Mouse (Mus musculus) forebrain, embryonic 11.5 days (tissue): ENCODE measurements around the gene Ehd4. TPM values are rescaled to one million over a fixed set of nuclear protein-coding genes. Genes with fewer than 3 reads are reported as not detected.
A peak's percentile ranks its signal among the peaks of the same experiment; 100 is the strongest.

Experiments
- ATAC-seq: fragments of 200-750 bp; cut with Nextera tagmentation; replicated peaks from 2 replicates; pipeline ENCODE4 v1.8.0; 2017; ENCODE audit warnings: moderate TSS enrichment; ENCODE audit not compliant: low FRiP score
- DNase-seq: peaks from one replicate; pipeline ENCODE4 v3.0.0-alpha.2; 2017; ENCODE audit warnings: low spot score
- H3K27ac ChIP-seq: fragments of 300-500 bp; sonication (generic); 2 replicates; pipeline ENCODE4 v1.5.1; 2014; ENCODE audit warnings: low read depth, low read length
- H3K27me3 ChIP-seq: fragments of 300-500 bp; sonication (generic); 2 replicates; pipeline ENCODE4 v1.6.1; 2014; ENCODE audit warnings: mild to moderate bottlenecking, low read length, mixed read lengths; ENCODE audit not compliant: control insufficient read depth, insufficient read depth
- H3K36me3 ChIP-seq: fragments of 300-500 bp; sonication (generic); 2 replicates; pipeline ENCODE4 v1.6.1; 2014; ENCODE audit warnings: mild to moderate bottlenecking, low read length, moderate library complexity, mixed read lengths; ENCODE audit not compliant: control insufficient read depth, insufficient read depth
- H3K4me1 ChIP-seq: fragments of 300-500 bp; sonication (generic); replicated peaks from 2 replicates; pipeline ENCODE4 v1.6.1; 2014; ENCODE audit warnings: low read length, mixed read lengths; ENCODE audit not compliant: control insufficient read depth, insufficient read depth
- H3K4me2 ChIP-seq: fragments of 300-500 bp; sonication (generic); 2 replicates; pipeline ENCODE4 v1.6.1; 2014; ENCODE audit warnings: low read depth, mild to moderate bottlenecking, low read length, moderate library complexity, mixed read lengths; ENCODE audit not compliant: severe bottlenecking
- H3K4me3 ChIP-seq: fragments of 300-500 bp; sonication (generic); 2 replicates; pipeline ENCODE4 v1.5.1; 2014; ENCODE audit warnings: low read depth, low read length
- H3K9ac ChIP-seq: fragments of 300-500 bp; sonication (generic); 2 replicates; pipeline ENCODE4 v1.6.1; 2014; ENCODE audit warnings: low read length
- H3K9me3 ChIP-seq: fragments of 300-500 bp; sonication (generic); 2 replicates; pipeline ENCODE4 v1.6.1; 2016; ENCODE audit warnings: low read length, mixed read lengths; ENCODE audit not compliant: control insufficient read depth
- WGBS: fragments of 180-500 bp; shearing (Covaris S2); extraction: QIAGEN DNeasy Blood & Tissue Kit; methylation state at CpG from one replicate; pipeline ENCODE4 v1.1.7; 2014; 5-methylcytosine and 5-hydroxymethylcytosine counted together
- polyA plus RNA-seq: library from polyadenylated mRNA; unstranded; fragments of >200 nt; fragmentation: Nextera tagmentation; extraction: Ambion mirVana; gene quantifications from 2 replicates; pipeline ENCODE4 v1.2.1, GENCODE M21; 2014

Ehd4 gene
- 13.1 and 13.9 TPM in 2 replicates for polyA plus RNA-seq

DNA sequence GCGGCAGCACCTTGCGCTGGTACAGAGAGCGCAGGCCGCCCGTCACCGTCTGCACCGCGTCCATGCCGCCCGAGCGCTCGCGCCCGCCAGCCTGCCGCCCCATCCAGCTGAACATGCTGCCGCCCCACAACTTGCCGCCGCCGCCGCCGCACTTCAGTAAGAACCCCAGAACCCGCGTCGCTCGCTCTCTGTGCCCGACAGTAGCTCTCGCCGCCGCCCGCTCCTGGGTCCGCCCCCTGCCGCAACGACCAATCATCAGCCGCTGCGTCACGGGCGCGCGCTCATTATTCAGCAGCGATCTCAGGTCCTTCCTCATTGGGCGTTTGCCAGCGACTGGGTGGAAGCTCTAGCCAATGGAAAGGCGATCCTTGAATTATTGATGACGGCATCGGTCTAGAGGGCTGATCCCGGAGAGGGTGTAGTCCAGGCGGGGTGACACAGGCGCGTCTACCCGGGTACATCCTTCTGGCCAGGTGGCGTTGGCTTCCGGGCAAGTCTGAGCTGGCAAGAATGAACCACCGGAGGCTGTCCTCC, at the start of gene Ehd4:
Ehd4 (minus strand) TSS at position 246 of the 534 bp plus-strand sequence.
- H3K27ac ChIP-seq = no peak within 1 kb of the TSS
- no peaks in the 10 kb centered on the region for H3K9me3 ChIP-seq
- H3K4me1 ChIP-seq = peaks cover 4% of the 10 kb centered on the region
- under 1% methylated on average over 53 of the region's 53 CpGs for WGBS
- peak within 1 kb of the TSS; percentile 70 for H3K9ac ChIP-seq
- H3K27me3 ChIP-seq = no peaks in the 10 kb centered on the region
- peak within 1 kb of the TSS; percentile 99 for H3K4me2 ChIP-seq
- DNase-seq (peak; percentile 99), ATAC-seq (peak; percentile 100)
- H3K4me3 ChIP-seq = peak within 1 kb of the TSS; percentile 66
- H3K36me3 ChIP-seq = no peaks in the 10 kb centered on the region

- H3K4me2 ChIP-seq = no peak overlapping the region
- H3K27me3 ChIP-seq = no peaks in the 10 kb centered on the region
- DNase-seq = no peak
- WGBS = 73% methylated on average over 3 of the region's 3 CpGs
- H3K4me3 ChIP-seq = no peak overlapping the region
- no peaks in the 10 kb centered on the region for H3K4me1 ChIP-seq
- no peak overlapping the region for H3K9ac ChIP-seq
- no peaks in the 10 kb centered on the region for H3K36me3 ChIP-seq
- no peak overlapping the region for H3K27ac ChIP-seq
- ATAC-seq = no peak
- H3K9me3 ChIP-seq = no peaks in the 10 kb centered on the region
Observed at GRCm38 (mm10) chr2:120203742-120204141, 49.3 kb upstream of the Ehd4 start.

DNA sequence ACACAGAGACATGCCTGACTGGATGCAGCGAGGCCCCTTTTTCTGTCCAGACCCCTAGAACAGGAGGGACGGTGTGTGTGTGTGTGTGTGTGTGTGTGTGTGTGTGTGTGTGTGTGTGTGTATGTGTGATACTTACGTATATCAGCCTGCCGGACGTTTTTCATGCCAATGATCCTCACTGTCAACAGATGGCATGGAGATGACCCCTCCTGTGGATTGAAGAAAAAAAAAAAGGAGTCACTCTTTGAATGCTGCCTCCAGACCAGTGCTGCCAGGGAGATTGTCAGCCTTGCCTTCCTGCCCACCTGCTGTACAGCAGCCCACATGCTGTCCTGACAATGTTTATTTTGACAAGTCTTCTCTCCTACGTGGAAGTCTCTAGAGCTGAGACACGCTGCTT, 45.7 kb upstream of the Ehd4 start:
- H3K4me1 ChIP-seq = no peaks in the 10 kb centered on the region
- ATAC-seq (no peak), DNase-seq (no peak)
- 81% methylated on average over 7 of the region's 7 CpGs for WGBS
- H3K9ac ChIP-seq = no peak overlapping the region
- no peak overlapping the region for H3K4me3 ChIP-seq
- H3K4me2 ChIP-seq = no peak overlapping the region
- no peaks in the 10 kb centered on the region for H3K36me3 ChIP-seq
- H3K27ac ChIP-seq = no peak overlapping the region
- H3K9me3 ChIP-seq = no peaks in the 10 kb centered on the region
- no peaks in the 10 kb centered on the region for H3K27me3 ChIP-seq

DNA sequence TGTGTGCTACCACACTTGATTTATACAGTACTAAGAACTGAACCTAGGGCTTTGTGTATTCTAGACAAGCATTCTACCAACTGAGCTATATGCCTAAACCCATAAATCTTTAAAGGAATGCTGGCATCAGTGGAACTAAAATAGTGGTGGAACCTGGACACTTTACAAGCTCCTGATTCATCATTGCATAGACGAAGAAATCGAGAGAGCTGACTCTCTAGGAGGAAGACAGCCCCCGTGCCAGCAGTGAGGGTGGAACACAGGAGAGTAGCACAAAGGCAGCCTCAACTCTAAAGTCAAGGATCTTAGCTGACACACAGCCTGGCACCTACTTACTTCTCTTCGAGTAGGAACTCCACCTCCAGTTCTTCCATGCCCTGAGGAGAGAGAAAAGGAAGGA, 33.8 kb upstream of the Ehd4 start:
- Histone ChIP-seq H3K27ac (no peak overlapping the region), H3K27me3 (no peaks in the 10 kb centered on the region), H3K4me2 (no peak overlapping the region), H3K4me3 (no peak overlapping the region), H3K4me1 (no peaks in the 10 kb centered on the region), H3K9ac (no peak overlapping the region), H3K36me3 (no peaks in the 10 kb centered on the region), H3K9me3 (no peaks in the 10 kb centered on the region)
- ATAC-seq (no peak), DNase-seq (no peak)
- 86% methylated on average over 4 of the region's 4 CpGs for WGBS

DNA sequence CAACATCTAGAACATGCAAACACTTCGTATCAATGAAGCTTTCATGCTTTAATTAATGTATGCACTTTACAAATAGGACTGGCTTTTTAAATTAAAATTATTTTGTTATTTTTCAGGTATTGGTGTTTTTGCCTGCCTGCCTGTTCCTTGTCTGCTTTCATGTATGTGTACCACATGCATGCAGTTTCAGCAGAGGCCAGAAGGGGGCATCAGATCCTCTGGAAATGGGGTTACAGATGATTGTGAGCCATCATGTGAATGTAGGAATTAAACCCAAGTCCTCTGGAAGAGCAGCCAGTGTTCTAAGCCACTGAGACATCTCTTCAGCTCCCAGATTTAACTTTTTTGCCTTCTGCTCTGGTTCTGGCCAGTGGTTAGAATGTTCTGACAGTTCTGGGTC, 33.2 kb upstream of the Ehd4 start:
- Histone ChIP-seq H3K4me2 (no peak overlapping the region), H3K27ac (no peak overlapping the region)

GRCm38 (mm10) chr2:120185527-120186276, 31.3 kb upstream of the Ehd4 start:
- H3K36me3 ChIP-seq = no peaks in the 10 kb centered on the region
- no peaks in the 10 kb centered on the region for H3K27me3 ChIP-seq
- no peaks in the 10 kb centered on the region for H3K9me3 ChIP-seq
- no peak for ATAC-seq
- DNase-seq = no peak
- H3K9ac ChIP-seq = no peak overlapping the region
- no peaks in the 10 kb centered on the region for H3K4me1 ChIP-seq
- 91% methylated on average over 6 of the region's 6 CpGs for WGBS
- H3K27ac ChIP-seq = no peak overlapping the region
- H3K4me3 ChIP-seq = no peak overlapping the region
- H3K4me2 ChIP-seq = no peak overlapping the region

More for the DNA sequence above, 33.2 kb upstream of the Ehd4 start:
- H3K27me3 ChIP-seq = no peaks in the 10 kb centered on the region
- H3K9me3 ChIP-seq = no peaks in the 10 kb centered on the region
- H3K4me3 ChIP-seq = no peak overlapping the region
- H3K4me1 ChIP-seq = no peaks in the 10 kb centered on the region
- no peaks in the 10 kb centered on the region for H3K36me3 ChIP-seq
- ATAC-seq (no peak), DNase-seq (no peak)
- 90% methylated on average over 1 of the region's 1 CpGs for WGBS
- H3K9ac ChIP-seq = no peak overlapping the region

- Histone ChIP-seq H3K4me3 (no peak overlapping the region), H3K9me3 (no peaks in the 10 kb centered on the region), H3K36me3 (no peaks in the 10 kb centered on the region), H3K4me2 (no peak overlapping the region), H3K4me1 (no peaks in the 10 kb centered on the region), H3K27ac (no peak overlapping the region), H3K27me3 (no peaks in the 10 kb centered on the region), H3K9ac (no peak overlapping the region)
- no peak for DNase-seq
- ATAC-seq = no peak
Observed at GRCm38 (mm10) chr2:120178936-120179335, 24.5 kb upstream of the Ehd4 start.

GRCm38 (mm10) chr2:120173718-120174117, 19.3 kb upstream of the Ehd4 start:
- no peak overlapping the region for H3K4me2 ChIP-seq
- DNase-seq = peak; percentile 72
- no peaks in the 10 kb centered on the region for H3K4me1 ChIP-seq
- no peaks in the 10 kb centered on the region for H3K9me3 ChIP-seq
- no peaks in the 10 kb centered on the region for H3K36me3 ChIP-seq
- WGBS = 23% methylated on average over 10 of the region's 10 CpGs
- no peak for ATAC-seq
- H3K9ac ChIP-seq = no peak overlapping the region
- no peak overlapping the region for H3K4me3 ChIP-seq
- H3K27ac ChIP-seq = no peak overlapping the region
- H3K27me3 ChIP-seq = no peaks in the 10 kb centered on the region

DNA sequence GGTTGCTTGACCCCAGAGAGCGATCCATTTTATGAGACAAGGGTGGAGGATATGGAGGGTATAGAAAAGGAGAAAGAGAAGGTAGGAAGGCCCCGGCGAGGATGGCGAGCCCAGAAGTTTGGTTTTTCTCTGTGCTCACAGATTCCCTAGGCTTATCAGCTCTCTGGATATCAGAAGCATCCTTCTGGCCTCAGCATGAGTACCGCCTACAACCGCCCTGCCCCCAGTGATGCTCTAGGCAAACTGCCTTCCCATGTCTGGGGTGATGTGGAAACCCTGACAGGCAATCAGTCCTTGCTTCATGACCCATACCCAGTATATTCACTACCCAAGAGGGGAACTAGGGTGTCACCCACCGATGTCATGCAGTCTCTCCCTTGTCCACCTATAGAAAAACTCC, 17.0 kb upstream of the Ehd4 start:
- Histone ChIP-seq H3K4me3 (no peak overlapping the region), H3K9me3 (no peaks in the 10 kb centered on the region), H3K4me2 (no peak overlapping the region), H3K9ac (no peak overlapping the region), H3K27me3 (no peaks in the 10 kb centered on the region), H3K4me1 (no peaks in the 10 kb centered on the region), H3K27ac (no peak overlapping the region), H3K36me3 (no peaks in the 10 kb centered on the region)
- DNase-seq = no peak
- ATAC-seq = no peak
- WGBS = 91% methylated on average over 7 of the region's 7 CpGs
